Mouse (Mus musculus) lung, postnatal 25 days (tissue): Measurements from ENCODE around the gene Nat8f3.
"Not testable (repeated sequence)": the region's sequence is repeated elsewhere in the genome, so short reads cannot be mapped to it uniquely, and the experiment has no call there.

Experiments used
- DNase-seq: peaks from one replicate; pipeline ENCODE4 v3.0.0; 2022; ENCODE audit warnings: low spot score

The Nat8f3 gene

GRCm38 (mm10) chr6:85765532-85765931 lies at the start of gene Nat8f3:
Gene Nat8f3, minus strand, starts transcription at chr6:85765754.
- peak; percentile 16 for DNase-seq

DNA sequence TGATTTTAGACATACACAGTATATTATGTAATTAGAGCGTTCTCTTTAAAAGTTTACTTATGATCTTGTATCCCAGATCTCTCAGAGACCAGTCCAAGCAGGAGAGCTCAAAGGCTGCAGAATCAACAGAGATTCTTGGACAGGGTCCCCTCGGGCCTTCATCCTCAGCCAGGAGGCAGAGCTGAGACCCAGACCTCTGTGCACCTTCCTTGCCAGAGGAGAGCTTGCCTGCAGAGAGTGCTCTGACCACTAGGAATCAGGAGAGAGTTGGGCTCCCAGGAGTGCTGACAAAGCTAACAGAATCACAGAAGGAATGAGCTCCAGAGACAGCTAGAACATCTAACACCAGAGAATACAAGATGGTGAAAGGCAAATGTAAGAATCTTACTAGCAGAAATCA lies 47.8 kb upstream of the Nat8f3 start:
- DNase-seq, result no peak

DNA sequence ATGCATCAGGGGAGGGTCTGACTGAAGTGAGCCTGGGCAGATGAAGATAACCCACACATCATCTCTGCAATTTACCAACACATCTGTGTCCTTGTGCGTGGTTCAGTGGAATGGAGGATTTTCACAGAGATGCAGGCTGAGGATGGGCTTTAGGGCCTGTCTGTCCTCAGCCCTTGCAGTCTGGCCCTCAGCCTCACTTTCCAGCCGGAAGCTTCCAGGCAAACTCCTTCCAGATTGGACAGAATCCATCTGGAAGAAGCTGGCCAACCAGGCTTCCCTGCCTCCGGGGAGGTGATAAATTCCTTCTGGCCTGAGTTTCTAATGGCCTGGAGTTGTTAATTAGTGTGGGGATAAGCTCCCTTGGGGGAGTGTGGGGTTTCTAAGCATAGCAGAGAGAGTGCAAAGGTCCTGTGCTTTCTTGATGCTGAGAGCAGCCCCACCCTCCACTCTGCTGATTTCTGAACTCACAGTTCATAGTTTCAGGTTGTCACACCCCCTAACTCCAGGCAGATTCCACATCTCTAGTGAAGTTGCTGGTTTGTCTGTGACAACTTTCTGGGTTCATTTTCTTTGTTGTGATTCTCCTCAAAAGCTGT lies 45.5 kb upstream of the Nat8f3 start:
- DNase-seq, result not testable (repeated sequence)

DNA sequence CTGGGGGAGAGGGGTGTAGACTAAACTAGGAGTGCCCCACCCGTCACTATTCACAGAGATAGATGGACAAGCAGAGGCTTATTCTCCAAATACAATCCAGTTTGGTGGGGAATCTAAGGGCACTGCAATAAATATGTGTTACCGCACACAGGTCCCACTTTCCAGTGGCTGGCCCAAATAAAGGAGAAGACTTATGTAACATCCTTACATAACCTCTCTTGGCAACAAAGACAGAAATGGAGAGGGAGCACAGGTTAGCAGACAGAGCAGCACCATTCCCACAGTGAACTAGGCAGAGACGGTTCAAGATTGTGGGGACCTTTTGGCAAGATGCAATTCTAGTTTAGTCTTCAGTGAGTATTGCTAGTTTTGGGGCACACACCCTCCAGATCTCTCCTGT lies 45.0 kb upstream of the Nat8f3 start:
- DNase-seq, result not testable (repeated sequence)

- not testable (repeated sequence) for DNase-seq
Measured at GRCm38 (mm10) chr6:85809784-85810183, 44.2 kb upstream of the Nat8f3 start.

GRCm38 (mm10) chr6:85803180-85803579 lies 37.6 kb upstream of the Nat8f3 start:
- DNase-seq, result peak; percentile 48

GRCm38 (mm10) chr6:85763127-85764070 lies 2.2 kb downstream of the Nat8f3 start:
- not testable (repeated sequence) for DNase-seq

DNA sequence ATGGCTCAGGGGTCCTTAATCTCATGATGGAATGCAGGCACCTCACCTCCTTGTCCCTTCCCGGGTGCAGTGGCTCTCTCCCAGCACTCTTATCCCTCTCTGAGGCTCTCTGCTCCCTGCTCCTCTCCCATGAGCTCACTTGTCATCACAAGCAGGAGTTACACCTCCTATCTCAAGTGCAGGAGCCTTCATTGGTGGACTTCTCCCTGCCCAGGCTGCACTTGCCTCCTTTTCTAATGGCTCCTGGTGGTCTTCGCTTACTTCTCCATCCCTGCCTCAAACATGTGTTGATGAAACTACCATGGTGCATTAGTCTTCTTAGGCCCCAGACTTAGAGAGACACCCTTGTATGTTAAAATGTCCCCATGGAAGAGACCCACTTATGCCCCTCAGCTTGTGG lies 2.9 kb downstream of the Nat8f3 start:
- DNase-seq, result not testable (repeated sequence)

GRCm38 (mm10) chr6:85755705-85756249 lies 9.8 kb downstream of the Nat8f3 start:
- DNase-seq, result not testable (repeated sequence)

GRCm38 (mm10) chr6:85713105-85713504 lies 52.4 kb downstream of the Nat8f3 start, which contains the start of gene Nat8f7:
Gene Nat8f7, minus strand, starts transcription at chr6:85713205.
- DNase-seq, result not testable (repeated sequence)

DNA sequence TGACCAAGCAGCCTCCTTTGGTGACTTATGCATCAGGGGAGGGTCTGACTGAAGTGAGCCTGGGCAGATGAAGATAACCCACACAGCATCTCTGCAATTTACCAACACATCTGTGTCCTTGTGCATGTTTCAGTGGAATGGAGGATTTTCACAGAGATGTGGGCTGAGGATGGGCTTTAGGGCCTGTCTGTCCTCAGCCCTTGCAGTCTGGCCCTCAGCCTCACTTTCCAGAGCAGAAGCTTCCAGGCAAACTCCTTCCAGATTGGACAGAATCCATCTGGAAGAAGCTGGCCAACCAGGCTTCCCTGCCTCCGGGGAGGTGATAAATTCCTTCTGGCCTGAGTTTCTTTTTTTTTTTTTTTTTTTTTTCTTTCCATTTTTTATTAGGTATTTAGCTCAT lies 55.9 kb downstream of the Nat8f3 start:
- DNase-seq, result not testable (repeated sequence)

- not testable (repeated sequence) for DNase-seq
Measured at GRCm38 (mm10) chr6:85709206-85709605, 56.3 kb downstream of the Nat8f3 start.

GRCm38 (mm10) chr6:85701943-85702342 lies 63.6 kb downstream of the Nat8f3 start:
- DNase-seq, result peak; percentile 75
